Mouse (Mus musculus): ENCODE results near the gene Adgrf1. TPM values are rescaled to one million over a fixed set of nuclear protein-coding genes. Genes with fewer than 3 reads are reported as not detected.

Gene Adgrf1
- polyA plus RNA-seq, 1 experiment = not detected

DNA sequence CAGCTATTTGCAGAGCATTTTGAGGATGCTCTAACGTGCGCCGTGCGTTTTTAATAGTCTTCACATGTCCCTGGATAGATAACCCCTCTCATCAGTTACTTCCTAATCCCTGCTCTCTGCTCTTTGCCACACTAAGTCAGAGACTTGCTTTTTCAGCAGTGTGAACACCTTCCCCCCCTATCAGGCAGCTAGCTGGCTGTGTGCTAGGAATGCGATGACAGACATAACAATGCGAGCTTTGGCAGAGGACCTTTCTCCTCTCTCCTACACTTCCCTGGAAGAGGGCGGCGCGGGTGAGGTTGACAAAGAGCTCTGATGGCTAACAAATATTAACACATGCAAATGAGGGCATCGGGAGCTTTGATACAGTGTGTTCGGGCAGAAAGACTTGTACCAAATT is 92.2 kb downstream of the Adgrf1 start:
- peaks cover 6% of the 10 kb centered on the region for H3K4me1 ChIP-seq (ENCODE audit: control insufficient read depth, insufficient read depth, low read length)
- H3K27me3 ChIP-seq (ENCODE audit: control insufficient read depth, insufficient read depth, low read length, poor library complexity, severe bottlenecking) = no peaks in the 10 kb centered on the region
- H3K9ac ChIP-seq (ENCODE audit: low read depth, poor library complexity, severe bottlenecking) = no peak overlapping the region
- TF ChIP-seq CTCF (IDR thresholded peaks at IDR 0.05; ENCODE audit: low read depth, low read length) (no peak), EP300 (IDR thresholded peaks at IDR 0.05; ENCODE audit: insufficient read depth, low read depth, low read length) (no peak), POLR2A (IDR thresholded peaks at IDR 0.05; ENCODE audit: insufficient read depth, low read length) (no peak)
- H3K9me3 ChIP-seq (replicated peaks; ENCODE audit: control insufficient read depth, insufficient read depth, low read length, poor library complexity, severe bottlenecking) = no peaks in the 10 kb centered on the region
- no peak overlapping the region for H3K27ac ChIP-seq (ENCODE audit: insufficient read depth, low read length)
- no peaks in the 10 kb centered on the region for H3K36me3 ChIP-seq (ENCODE audit: control insufficient read depth, insufficient read depth, low read length, poor library complexity, severe bottlenecking)
- H3K4me3 ChIP-seq (ENCODE audit: low read depth, low read length) = no peak overlapping the region

- Histone ChIP-seq H3K4me3 (ENCODE audit: low read depth, low read length) (no peak overlapping the region), H3K27me3 (ENCODE audit: control insufficient read depth, insufficient read depth, low read length, poor library complexity, severe bottlenecking) (no peaks in the 10 kb centered on the region), H3K9ac (ENCODE audit: low read depth, poor library complexity, severe bottlenecking) (no peak overlapping the region), H3K4me1 (ENCODE audit: control insufficient read depth, insufficient read depth, low read length) (peaks cover 6% of the 10 kb centered on the region), H3K9me3 (replicated peaks; ENCODE audit: control insufficient read depth, insufficient read depth, low read length, poor library complexity, severe bottlenecking) (no peaks in the 10 kb centered on the region), H3K27ac (ENCODE audit: insufficient read depth, low read length) (no peak overlapping the region), H3K36me3 (ENCODE audit: control insufficient read depth, insufficient read depth, low read length, poor library complexity, severe bottlenecking) (no peaks in the 10 kb centered on the region)
- no peak for TF ChIP-seq CTCF (IDR thresholded peaks at IDR 0.05; ENCODE audit: low read depth, low read length)
- no peak for TF ChIP-seq POLR2A (IDR thresholded peaks at IDR 0.05; ENCODE audit: insufficient read depth, low read length)
- no peak for TF ChIP-seq EP300 (IDR thresholded peaks at IDR 0.05; ENCODE audit: insufficient read depth, low read depth, low read length)
Observed at GRCm38 (mm10) chr17:43362881-43363280, 92.8 kb downstream of the Adgrf1 start.

GRCm38 (mm10) chr17:43363921-43364320 is 93.8 kb downstream of the Adgrf1 start:
- Histone ChIP-seq H3K4me3 (ENCODE audit: low read depth, low read length) (no peak overlapping the region), H3K27me3 (ENCODE audit: control insufficient read depth, insufficient read depth, low read length, poor library complexity, severe bottlenecking) (no peaks in the 10 kb centered on the region), H3K9ac (ENCODE audit: low read depth, poor library complexity, severe bottlenecking) (no peak overlapping the region), H3K9me3 (replicated peaks; ENCODE audit: control insufficient read depth, insufficient read depth, low read length, poor library complexity, severe bottlenecking) (no peaks in the 10 kb centered on the region), H3K27ac (ENCODE audit: insufficient read depth, low read length) (no peak overlapping the region), H3K4me1 (ENCODE audit: control insufficient read depth, insufficient read depth, low read length) (peaks cover 6% of the 10 kb centered on the region), H3K36me3 (ENCODE audit: control insufficient read depth, insufficient read depth, low read length, poor library complexity, severe bottlenecking) (no peaks in the 10 kb centered on the region)
- TF ChIP-seq EP300 (IDR thresholded peaks at IDR 0.05; ENCODE audit: insufficient read depth, low read depth, low read length) (no peak), CTCF (IDR thresholded peaks at IDR 0.05; ENCODE audit: low read depth, low read length) (no peak), POLR2A (IDR thresholded peaks at IDR 0.05; ENCODE audit: insufficient read depth, low read length) (no peak)

DNA sequence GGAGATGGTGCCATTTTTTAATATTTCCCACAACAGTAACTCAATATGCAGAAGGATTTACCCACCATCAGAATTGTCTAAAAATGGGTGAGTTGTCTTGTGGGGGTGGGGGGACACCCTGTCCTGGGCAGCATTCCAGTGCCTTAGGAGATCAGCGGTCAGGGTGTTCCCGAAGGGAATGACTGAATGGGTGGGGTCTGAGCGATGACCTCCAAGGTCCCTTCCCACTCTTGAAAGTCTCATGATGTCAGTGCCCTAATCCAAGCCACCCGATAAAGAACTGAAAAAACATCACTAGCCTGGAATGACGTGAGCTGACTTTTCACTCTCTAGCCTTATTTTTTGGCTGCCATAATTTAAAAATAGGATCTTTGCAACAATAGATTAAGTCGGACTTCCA is 95.2 kb downstream of the Adgrf1 start:
- no peak for TF ChIP-seq EP300 (IDR thresholded peaks at IDR 0.05; ENCODE audit: insufficient read depth, low read depth, low read length)
- no peak for TF ChIP-seq CTCF (IDR thresholded peaks at IDR 0.05; ENCODE audit: low read depth, low read length)
- TF ChIP-seq POLR2A (IDR thresholded peaks at IDR 0.05; ENCODE audit: insufficient read depth, low read length) = no peak
- Histone ChIP-seq H3K9me3 (replicated peaks; ENCODE audit: control insufficient read depth, insufficient read depth, low read length, poor library complexity, severe bottlenecking) (no peaks in the 10 kb centered on the region), H3K27me3 (ENCODE audit: control insufficient read depth, insufficient read depth, low read length, poor library complexity, severe bottlenecking) (no peaks in the 10 kb centered on the region), H3K9ac (ENCODE audit: low read depth, poor library complexity, severe bottlenecking) (no peak overlapping the region), H3K27ac (ENCODE audit: insufficient read depth, low read length) (no peak overlapping the region), H3K4me3 (ENCODE audit: low read depth, low read length) (no peak overlapping the region), H3K36me3 (ENCODE audit: control insufficient read depth, insufficient read depth, low read length, poor library complexity, severe bottlenecking) (no peaks in the 10 kb centered on the region), H3K4me1 (ENCODE audit: control insufficient read depth, insufficient read depth, low read length) (peaks cover 6% of the 10 kb centered on the region)

DNA sequence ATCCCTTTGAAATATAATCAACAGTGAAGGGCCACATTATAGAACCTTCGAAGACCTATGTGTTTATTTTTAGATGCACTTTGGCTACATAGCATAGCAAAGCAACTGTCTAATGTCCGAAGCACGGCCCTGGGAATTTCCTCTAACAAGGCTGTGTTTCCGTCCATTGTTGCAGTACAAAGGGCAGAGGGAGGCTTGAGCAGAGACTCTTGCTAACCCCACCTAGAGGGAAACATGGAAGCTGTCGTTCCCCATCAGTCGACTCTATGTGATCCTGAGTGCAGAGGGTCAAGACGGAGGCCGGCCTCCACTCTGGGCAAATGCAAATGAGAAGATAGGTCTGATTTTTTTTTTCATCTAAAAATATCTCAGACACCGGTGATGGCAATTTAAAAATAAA is 96.4 kb downstream of the Adgrf1 start:
- no peak overlapping the region for H3K4me3 ChIP-seq (ENCODE audit: low read depth, low read length)
- no peaks in the 10 kb centered on the region for H3K36me3 ChIP-seq (ENCODE audit: control insufficient read depth, insufficient read depth, low read length, poor library complexity, severe bottlenecking)
- no peak overlapping the region for H3K27ac ChIP-seq (ENCODE audit: insufficient read depth, low read length)
- TF ChIP-seq POLR2A (IDR thresholded peaks at IDR 0.05; ENCODE audit: insufficient read depth, low read length) (no peak), EP300 (IDR thresholded peaks at IDR 0.05; ENCODE audit: insufficient read depth, low read depth, low read length) (no peak), CTCF (IDR thresholded peaks at IDR 0.05; ENCODE audit: low read depth, low read length) (no peak)
- H3K9me3 ChIP-seq (replicated peaks; ENCODE audit: control insufficient read depth, insufficient read depth, low read length, poor library complexity, severe bottlenecking) = no peaks in the 10 kb centered on the region
- H3K9ac ChIP-seq (ENCODE audit: low read depth, poor library complexity, severe bottlenecking) = no peak overlapping the region
- H3K4me1 ChIP-seq (ENCODE audit: control insufficient read depth, insufficient read depth, low read length) = peaks cover 6% of the 10 kb centered on the region
- H3K27me3 ChIP-seq (ENCODE audit: control insufficient read depth, insufficient read depth, low read length, poor library complexity, severe bottlenecking) = no peaks in the 10 kb centered on the region

- H3K4me3 ChIP-seq (ENCODE audit: low read depth, low read length) = no peak overlapping the region
- H3K27ac ChIP-seq (ENCODE audit: insufficient read depth, low read length) = no peak overlapping the region
- no peaks in the 10 kb centered on the region for H3K36me3 ChIP-seq (ENCODE audit: control insufficient read depth, insufficient read depth, low read length, poor library complexity, severe bottlenecking)
- TF ChIP-seq POLR2A (IDR thresholded peaks at IDR 0.05; ENCODE audit: insufficient read depth, low read length) = no peak
- TF ChIP-seq EP300 (IDR thresholded peaks at IDR 0.05; ENCODE audit: insufficient read depth, low read depth, low read length) = no peak
- no peak for TF ChIP-seq CTCF (IDR thresholded peaks at IDR 0.05; ENCODE audit: low read depth, low read length)
- peaks cover 4% of the 10 kb centered on the region for H3K4me1 ChIP-seq (ENCODE audit: control insufficient read depth, insufficient read depth, low read length)
- no peaks in the 10 kb centered on the region for H3K9me3 ChIP-seq (replicated peaks; ENCODE audit: control insufficient read depth, insufficient read depth, low read length, poor library complexity, severe bottlenecking)
- no peaks in the 10 kb centered on the region for H3K27me3 ChIP-seq (ENCODE audit: control insufficient read depth, insufficient read depth, low read length, poor library complexity, severe bottlenecking)
- H3K9ac ChIP-seq (ENCODE audit: low read depth, poor library complexity, severe bottlenecking) = no peak overlapping the region
Observed at GRCm38 (mm10) chr17:43368171-43368576, 98.0 kb downstream of the Adgrf1 start.
